Mouse (Mus musculus): ENCODE measurements around the gene Calm4.

Gene Calm4

GRCm38 (mm10) chr13:3862325-3862724 is 24.8 kb downstream of the Calm4 start:
- DNase-seq: no peak

GRCm38 (mm10) chr13:3862922-3863580 is 25.5 kb downstream of the Calm4 start:
- no peak for DNase-seq

GRCm38 (mm10) chr13:3865648-3866354 is 28.2 kb downstream of the Calm4 start:
- DNase-seq: no peak

GRCm38 (mm10) chr13:3866355-3867052 is 28.9 kb downstream of the Calm4 start:
- DNase-seq: no peak

- no peak for DNase-seq
These were observed 29.6 kb downstream of the Calm4 start for GRCm38 (mm10) chr13:3867158-3867557.

- DNase-seq: no peak
These were observed 32.3 kb downstream of the Calm4 start for GRCm38 (mm10) chr13:3869901-3870300.

- DNase-seq: no peak
These were observed 35.3 kb downstream of the Calm4 start for GRCm38 (mm10) chr13:3872832-3873231.

GRCm38 (mm10) chr13:3876448-3876847 is 38.9 kb downstream of the Calm4 start:
- no peak for DNase-seq

GRCm38 (mm10) chr13:3877185-3877584 is 39.6 kb downstream of the Calm4 start:
- DNase-seq: no peak

GRCm38 (mm10) chr13:3877679-3878220 is 40.2 kb downstream of the Calm4 start:
- no peak for DNase-seq

- no peak for DNase-seq
These were observed 49.1 kb downstream of the Calm4 start for GRCm38 (mm10) chr13:3886663-3887062.

Measured in cerebellum, adult 9-11 months (tissue).